Mouse (Mus musculus) G1E (cell line): ENCODE measurements around the gene Ogn. TPM values are rescaled to one million over a fixed set of nuclear protein-coding genes. Genes with fewer than 3 reads are reported as not detected.

Source experiments
- ATAC-seq: 2 replicates; pipeline ENCODE4 v1.8.0; 2016; ENCODE audit warnings: mild to moderate bottlenecking; ENCODE audit not compliant: insufficient number of reproducible peaks, poor library complexity, low FRiP score, severe bottlenecking; ENCODE audit errors: extremely low read depth
- DNase-seq: peaks from one replicate; pipeline ENCODE4 v3.0.0; 2012; ENCODE audit warnings: low spot score
- H3K27me3 ChIP-seq: 2 replicates; pipeline ENCODE4 v1.6.1; 2012; ENCODE audit warnings: mild to moderate bottlenecking, low read length, inconsistent platforms; ENCODE audit not compliant: insufficient read depth
- H3K36me3 ChIP-seq: replicated peaks from 2 replicates; pipeline ENCODE3; 2012; ENCODE audit warnings: mild to moderate bottlenecking, inconsistent platforms
- H3K4me1 ChIP-seq: 2 replicates; pipeline ENCODE4 v1.6.1; 2012; ENCODE audit warnings: low read depth, low read length, inconsistent platforms, mixed read lengths; ENCODE audit not compliant: insufficient read depth
- H3K4me3 ChIP-seq: 2 replicates; pipeline ENCODE4 v1.5.1; 2012; ENCODE audit warnings: low read depth, mild to moderate bottlenecking, inconsistent platforms, low read length, moderate library complexity, mixed read lengths
- H3K9me3 ChIP-seq: replicated peaks from 2 replicates; pipeline ENCODE4 v1.6.1; 2012; ENCODE audit warnings: inconsistent platforms
- CTCF ChIP-seq: IDR thresholded peaks from 2 replicates; pipeline ENCODE4 v1.5.1; 2012; ENCODE audit warnings: low read depth, low read length, inconsistent platforms, mixed read lengths
- GATA1 ChIP-seq: IDR thresholded peaks from 2 replicates; pipeline ENCODE4 v1.6.1; 2012; ENCODE audit warnings: borderline replicate concordance, low read length, inconsistent platforms, mixed read lengths
- GATA2 ChIP-seq: IDR thresholded peaks from 2 replicates; pipeline ENCODE4 v1.6.1; 2012; ENCODE audit warnings: low read depth, low read length, inconsistent platforms, borderline replicate concordance
- POLR2AphosphoS5 ChIP-seq: IDR thresholded peaks from 2 replicates; pipeline ENCODE4 v1.6.1; 2012; ENCODE audit warnings: low read depth, low read length, inconsistent platforms; ENCODE audit not compliant: insufficient replicate concordance
- TAL1 ChIP-seq: conservative IDR thresholded peaks from 2 replicates; pipeline ENCODE4 v1.6.1; 2012; ENCODE audit warnings: low read depth, low read length, inconsistent platforms, mixed read lengths
- polyA plus RNA-seq: library from polyadenylated mRNA; stranded (reverse); fragments of >175 nt; gene quantifications from 2 replicates; pipeline ENCODE4 v1.2.3, GENCODE M21; 2012
- total RNA-seq, 2 experiments: library from RNA; stranded (forward) in 1 of 2; stranded (reverse) in 1 of 2; fragments of 200-1000 nt in 1 of 2; fragments of >200 nt in 1 of 2; fragmentation: Nextera tagmentation in 1 of 2; gene quantifications; 2 replicates each; pipeline ENCODE4 v1.2.3; 2014 to 2017

The Ogn gene
- total and polyA plus RNA-seq, 3 experiments, result 0.05 TPM; not detected in 2

- Histone ChIP-seq H3K27me3 (no peaks in the 10 kb centered on the region), H3K9me3 (no peaks in the 10 kb centered on the region), H3K4me1 (peaks cover 13% of the 10 kb centered on the region), H3K4me3 (no peak overlapping the region), H3K36me3 (peaks cover 63% of the 10 kb centered on the region)
- ATAC-seq (peak; percentile 49; the same call in 1 of the 2 replicates), DNase-seq (no peak)
- TF ChIP-seq TAL1, result no peak
- TF ChIP-seq GATA1, result no peak
- no peak for TF ChIP-seq CTCF
- TF ChIP-seq GATA2, result no peak
- no peak for TF ChIP-seq POLR2AphosphoS5
These were observed 32.1 kb downstream of the Ogn start for GRCm38 (mm10) chr13:49639965-49640364.

DNA sequence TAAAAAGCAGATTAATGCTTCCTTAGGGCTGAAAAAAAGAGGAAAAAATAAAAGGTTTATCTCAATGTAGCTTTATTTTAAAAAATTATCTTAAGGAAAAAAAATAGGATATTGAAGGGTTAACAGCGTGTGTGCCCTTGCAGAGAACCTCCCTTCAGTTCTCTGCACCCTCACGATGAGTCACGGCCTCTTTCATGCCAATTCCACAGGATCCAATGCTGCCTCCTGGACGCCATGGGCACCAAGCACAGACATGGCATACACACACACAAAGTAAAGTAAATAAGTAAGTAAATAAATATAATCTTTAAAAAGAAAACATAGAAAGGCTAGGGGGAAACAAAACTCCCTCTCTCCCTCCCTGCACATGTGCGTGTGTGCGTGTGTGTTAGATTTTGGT, 34.8 kb downstream of the Ogn start:
- H3K36me3 ChIP-seq, result peaks cover 57% of the 10 kb centered on the region
- H3K9me3 ChIP-seq, result no peaks in the 10 kb centered on the region
- no peak for ATAC-seq
- peaks cover 13% of the 10 kb centered on the region for H3K4me1 ChIP-seq
- DNase-seq, result no peak
- no peaks in the 10 kb centered on the region for H3K27me3 ChIP-seq
- no peak overlapping the region for H3K4me3 ChIP-seq
- TF ChIP-seq POLR2AphosphoS5, result no peak
- TF ChIP-seq GATA1, result no peak
- TF ChIP-seq GATA2, result no peak
- TF ChIP-seq TAL1, result no peak
- no peak for TF ChIP-seq CTCF

DNA sequence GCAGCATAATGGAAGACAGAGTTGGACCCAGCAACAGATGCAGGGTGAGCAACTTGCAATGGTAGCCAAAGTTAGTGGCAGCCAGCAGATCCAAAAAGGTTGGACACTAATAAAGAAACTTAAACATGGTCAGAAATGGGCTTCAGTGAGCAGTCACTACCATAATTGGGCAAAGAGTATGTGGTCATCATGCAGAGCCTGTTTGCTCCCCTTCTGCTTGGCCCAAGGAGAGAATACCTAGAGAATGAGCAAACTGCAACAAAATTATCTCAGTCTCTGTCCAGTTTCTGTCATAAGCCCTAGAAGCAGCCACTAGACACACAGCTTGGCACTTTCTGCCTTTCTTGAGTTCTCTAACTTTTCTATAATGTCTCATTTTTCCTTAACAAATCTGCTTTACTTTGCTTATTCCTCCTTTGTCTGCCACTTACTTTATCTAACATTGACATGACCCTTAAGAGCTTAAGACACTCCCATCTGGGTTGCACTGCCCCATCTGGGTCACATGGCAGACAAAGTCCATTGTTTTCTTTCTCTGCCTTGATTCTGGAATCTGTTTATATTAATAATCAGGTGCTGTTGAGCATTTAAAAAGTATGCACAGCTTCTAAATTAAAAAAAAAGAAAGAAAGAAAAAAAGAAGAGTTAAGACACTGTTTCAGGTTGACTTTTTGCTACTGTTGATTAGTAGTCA, 36.0 kb downstream of the Ogn start:
- no peak overlapping the region for H3K4me3 ChIP-seq
- no peak for DNase-seq
- ATAC-seq, result no peak
- TF ChIP-seq GATA1, result no peak
- peaks cover 57% of the 10 kb centered on the region for H3K36me3 ChIP-seq
- H3K9me3 ChIP-seq, result no peaks in the 10 kb centered on the region
- peaks cover 13% of the 10 kb centered on the region for H3K4me1 ChIP-seq
- no peaks in the 10 kb centered on the region for H3K27me3 ChIP-seq

- ATAC-seq (no peak), DNase-seq (no peak)
- Histone ChIP-seq H3K9me3 (no peaks in the 10 kb centered on the region), H3K4me3 (no peak overlapping the region), H3K27me3 (no peaks in the 10 kb centered on the region), H3K36me3 (peaks cover 55% of the 10 kb centered on the region), H3K4me1 (peaks cover 6% of the 10 kb centered on the region)
- no peak for TF ChIP-seq GATA2
- no peak for TF ChIP-seq GATA1
- no peak for TF ChIP-seq CTCF
- TF ChIP-seq POLR2AphosphoS5, result no peak
- no peak for TF ChIP-seq TAL1
These were observed 37.1 kb downstream of the Ogn start for GRCm38 (mm10) chr13:49644731-49645529.

DNA sequence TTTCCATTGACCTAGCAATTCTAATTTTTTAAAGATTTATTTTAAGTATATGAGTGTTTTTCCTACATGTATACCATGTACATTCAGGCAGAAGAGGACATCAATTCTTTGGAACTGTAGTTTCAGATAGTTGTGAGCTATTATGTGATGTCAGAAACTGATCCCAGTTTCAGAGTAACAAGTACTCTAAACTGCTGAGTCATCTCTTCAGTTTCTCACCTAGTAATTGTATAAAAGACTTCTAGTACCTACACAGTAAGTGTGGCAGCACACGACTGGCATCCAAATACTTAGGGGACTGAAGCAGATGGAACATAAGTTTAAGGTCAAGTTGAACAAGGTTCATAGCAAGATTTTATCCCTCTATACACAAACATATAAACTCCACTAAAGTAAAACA, 38.2 kb downstream of the Ogn start:
- Histone ChIP-seq H3K36me3 (peaks cover 54% of the 10 kb centered on the region), H3K9me3 (no peaks in the 10 kb centered on the region), H3K27me3 (no peaks in the 10 kb centered on the region), H3K4me3 (no peak overlapping the region), H3K4me1 (peaks cover 8% of the 10 kb centered on the region; the same call in 1 of the 2 replicates)
- TF ChIP-seq CTCF, result no peak
- no peak for TF ChIP-seq GATA1
- TF ChIP-seq GATA2, result no peak
- TF ChIP-seq TAL1, result no peak
- TF ChIP-seq POLR2AphosphoS5, result no peak
- ATAC-seq (no peak), DNase-seq (no peak)

GRCm38 (mm10) chr13:49651136-49651535, 43.3 kb downstream of the Ogn start:
- Histone ChIP-seq H3K27me3 (no peaks in the 10 kb centered on the region), H3K36me3 (peaks cover 31% of the 10 kb centered on the region), H3K4me3 (peak overlapping the region; percentile 16; the same call in 1 of the 2 replicates), H3K4me1 (peaks cover 15% of the 10 kb centered on the region), H3K9me3 (no peaks in the 10 kb centered on the region)
- DNase-seq (no peak), ATAC-seq (no peak)
- TF ChIP-seq TAL1, result no peak
- no peak for TF ChIP-seq GATA1
- no peak for TF ChIP-seq GATA2
- no peak for TF ChIP-seq POLR2AphosphoS5
- TF ChIP-seq CTCF, result no peak
